Mouse (Mus musculus): ENCODE data around the gene Svs1.
A peak's percentile ranks its signal among the peaks of the same experiment; 100 is the strongest.
"Not testable (repeated sequence)": the region's sequence is repeated elsewhere in the genome, so short reads cannot be mapped to it uniquely, and the experiment has no call there.

Svs1 gene

GRCm38 (mm10) chr6:48986444-48986990 lies at the start of gene Svs1:
TSS of gene Svs1 (plus strand) at chr6:48986861.
- DNase-seq (ENCODE audit: low read depth): no peak

- DNase-seq (ENCODE audit: low read depth): no peak
These were observed 37.1 kb upstream of the Svs1 start for GRCm38 (mm10) chr6:48949596-48949995.

GRCm38 (mm10) chr6:48950676-48951075 lies 36.0 kb upstream of the Svs1 start:
- DNase-seq (ENCODE audit: low read depth): no peak

GRCm38 (mm10) chr6:48951630-48952029 lies 35.0 kb upstream of the Svs1 start:
- DNase-seq (ENCODE audit: low read depth): peak; percentile 13

- no peak for DNase-seq (ENCODE audit: low read depth)
These were observed 33.4 kb upstream of the Svs1 start for GRCm38 (mm10) chr6:48953220-48953619.

GRCm38 (mm10) chr6:48954211-48954610 lies 32.5 kb upstream of the Svs1 start:
- no peak for DNase-seq (ENCODE audit: low read depth)

- DNase-seq (ENCODE audit: low read depth): peak; percentile 53
These were observed 31.7 kb upstream of the Svs1 start for GRCm38 (mm10) chr6:48954946-48955345.

- no peak for DNase-seq (ENCODE audit: low read depth)
These were observed 29.9 kb upstream of the Svs1 start for GRCm38 (mm10) chr6:48956785-48957184.

- peak; percentile 18 for DNase-seq (ENCODE audit: low read depth)
These were observed 28.6 kb upstream of the Svs1 start for GRCm38 (mm10) chr6:48958053-48958452.

GRCm38 (mm10) chr6:48959151-48959550 lies 27.5 kb upstream of the Svs1 start:
- peak; percentile 5 for DNase-seq (ENCODE audit: low read depth)

GRCm38 (mm10) chr6:48966696-48967095 lies 20.0 kb upstream of the Svs1 start:
- not testable (repeated sequence) for DNase-seq (ENCODE audit: low read depth)

GRCm38 (mm10) chr6:48967868-48968267 lies 18.8 kb upstream of the Svs1 start:
- DNase-seq (ENCODE audit: low read depth): peak; percentile 34

- no peak for DNase-seq (ENCODE audit: low read depth)
These were observed 12.0 kb upstream of the Svs1 start, which contains the start of gene Doxl2 for GRCm38 (mm10) chr6:48974663-48975062. TSS of gene Doxl2 (plus strand) at chr6:48974963.

- DNase-seq (ENCODE audit: low read depth): no peak
These were observed 7.0 kb upstream of the Svs1 start for GRCm38 (mm10) chr6:48979616-48980015.

GRCm38 (mm10) chr6:48982305-48982704 lies 4.4 kb upstream of the Svs1 start:
- DNase-seq (ENCODE audit: low read depth): no peak

GRCm38 (mm10) chr6:48989971-48990370 lies 3.3 kb downstream of the Svs1 start:
- no peak for DNase-seq (ENCODE audit: low read depth)

GRCm38 (mm10) chr6:48991991-48992390 lies 5.3 kb downstream of the Svs1 start:
- DNase-seq (ENCODE audit: low read depth): no peak

GRCm38 (mm10) chr6:48998186-48998585 lies 11.5 kb downstream of the Svs1 start:
- DNase-seq (ENCODE audit: low read depth): no peak

GRCm38 (mm10) chr6:48998796-48999195 lies 12.1 kb downstream of the Svs1 start:
- no peak for DNase-seq (ENCODE audit: low read depth)

GRCm38 (mm10) chr6:49003381-49003780 lies 16.7 kb downstream of the Svs1 start:
- DNase-seq (ENCODE audit: low read depth): peak; percentile 6

- peak; percentile 62 for DNase-seq (ENCODE audit: low read depth)
These were observed 21.3 kb downstream of the Svs1 start for GRCm38 (mm10) chr6:49007981-49008380.

- no peak for DNase-seq (ENCODE audit: low read depth)
These were observed 21.9 kb downstream of the Svs1 start for GRCm38 (mm10) chr6:49008420-49009160.

- DNase-seq (ENCODE audit: low read depth): no peak
These were observed 22.5 kb downstream of the Svs1 start for GRCm38 (mm10) chr6:49009161-49009555.

GRCm38 (mm10) chr6:49009665-49010064 lies 23.0 kb downstream of the Svs1 start:
- DNase-seq (ENCODE audit: low read depth): no peak
